Mouse (Mus musculus): ENCODE data around the gene C1qbp. TPM values are rescaled to one million over a fixed set of nuclear protein-coding genes. Genes with fewer than 3 reads are reported as not detected.

Gene C1qbp
- polyA plus RNA-seq, 1 experiment from 2014 or later = 274 TPM

- H3K9ac ChIP-seq (ENCODE audit: low read depth, low read length) = no peak overlapping the region
- no peak overlapping the region for H3K4me2 ChIP-seq
- peaks cover 37% of the 10 kb centered on the region for H3K36me3 ChIP-seq (ENCODE audit: control insufficient read depth, insufficient read depth, low read length)
- WGBS (ENCODE audit: insufficient replicate concordance) = 82% methylated on average over 1 of the region's 1 CpGs
- no peak for ATAC-seq (replicated peaks; ENCODE audit: insufficient number of reproducible peaks, low FRiP score, low TSS enrichment)
- no peaks in the 10 kb centered on the region for H3K27me3 ChIP-seq (ENCODE audit: control insufficient read depth, insufficient read depth, low read length)
- no peaks in the 10 kb centered on the region for H3K4me1 ChIP-seq (ENCODE audit: control insufficient read depth, insufficient read depth, low read length)
- no peaks in the 10 kb centered on the region for H3K9me3 ChIP-seq (replicated peaks; ENCODE audit: control insufficient read depth, low read length)
- no peak overlapping the region for H3K4me3 ChIP-seq (ENCODE audit: low read depth, low read length)
- no peak overlapping the region for H3K27ac ChIP-seq (ENCODE audit: low read depth, low read length)
Measured at GRCm38 (mm10) chr11:70942596-70942995, 40.2 kb downstream of the C1qbp start.

- H3K27me3 ChIP-seq (ENCODE audit: control insufficient read depth, insufficient read depth, low read length) = no peaks in the 10 kb centered on the region
- no peak overlapping the region for H3K4me2 ChIP-seq
- WGBS (ENCODE audit: insufficient replicate concordance) = 86% methylated on average over 7 of the region's 7 CpGs
- H3K36me3 ChIP-seq (ENCODE audit: control insufficient read depth, insufficient read depth, low read length) = peaks cover 18% of the 10 kb centered on the region
- no peak overlapping the region for H3K4me3 ChIP-seq (ENCODE audit: low read depth, low read length)
- H3K9ac ChIP-seq (ENCODE audit: low read depth, low read length) = no peak overlapping the region
- H3K9me3 ChIP-seq (replicated peaks; ENCODE audit: control insufficient read depth, low read length) = no peaks in the 10 kb centered on the region
- no peak for ATAC-seq (replicated peaks; ENCODE audit: insufficient number of reproducible peaks, low FRiP score, low TSS enrichment)
- no peaks in the 10 kb centered on the region for H3K4me1 ChIP-seq (ENCODE audit: control insufficient read depth, insufficient read depth, low read length)
- H3K27ac ChIP-seq (ENCODE audit: low read depth, low read length) = no peak overlapping the region
Measured at GRCm38 (mm10) chr11:70935316-70935715, 47.5 kb downstream of the C1qbp start.

- Histone ChIP-seq H3K4me2 (no peak overlapping the region), H3K4me1 (ENCODE audit: control insufficient read depth, insufficient read depth, low read length) (no peaks in the 10 kb centered on the region), H3K4me3 (ENCODE audit: low read depth, low read length) (no peak overlapping the region), H3K27me3 (ENCODE audit: control insufficient read depth, insufficient read depth, low read length) (no peaks in the 10 kb centered on the region), H3K36me3 (ENCODE audit: control insufficient read depth, insufficient read depth, low read length) (peaks cover 15% of the 10 kb centered on the region), H3K9ac (ENCODE audit: low read depth, low read length) (no peak overlapping the region), H3K27ac (ENCODE audit: low read depth, low read length) (no peak overlapping the region), H3K9me3 (replicated peaks; ENCODE audit: control insufficient read depth, low read length) (no peaks in the 10 kb centered on the region)
- no peak for ATAC-seq (replicated peaks; ENCODE audit: insufficient number of reproducible peaks, low FRiP score, low TSS enrichment)
- WGBS (ENCODE audit: insufficient replicate concordance) = 91% methylated on average over 5 of the region's 5 CpGs
Measured at GRCm38 (mm10) chr11:70931461-70931860, 51.4 kb downstream of the C1qbp start.

Other genes with a start within 250 kb of the C1qbp start
- gene Zfp3, start 218.8 kb downstream of the C1qbp start, polyA plus RNA-seq (2014; fragmentation: Nextera tagmentation; extraction: Ambion mirVana) = 7.1 and 9.3 TPM in 2 replicates
- 0.27 TPM in 1 of 2 replicates, not detected in the other for gene Scimp, start 170.4 kb downstream of the C1qbp start, polyA plus RNA-seq (2014; fragmentation: Nextera tagmentation; extraction: Ambion mirVana)
- 25.9 and 27.8 TPM in 2 replicates for gene Rabep1, start 138.2 kb downstream of the C1qbp start, polyA plus RNA-seq (2014; fragmentation: Nextera tagmentation; extraction: Ambion mirVana)
- 129 and 145 TPM in 2 replicates for gene Nup88, start 13.1 kb downstream of the C1qbp start, polyA plus RNA-seq (2014; fragmentation: Nextera tagmentation; extraction: Ambion mirVana)
- gene Rpain, start 12.8 kb downstream of the C1qbp start, polyA plus RNA-seq (2014; fragmentation: Nextera tagmentation; extraction: Ambion mirVana) = 54.4 and 58.6 TPM in 2 replicates
- 15.6 and 20.5 TPM in 2 replicates for gene Dhx33, start 21.4 kb upstream of the C1qbp start, polyA plus RNA-seq (2014; fragmentation: Nextera tagmentation; extraction: Ambion mirVana)
- 27.4 and 28.0 TPM in 2 replicates for gene Mis12, start 36.6 kb upstream of the C1qbp start, polyA plus RNA-seq (2014; fragmentation: Nextera tagmentation; extraction: Ambion mirVana)
- gene Derl2, start 36.8 kb upstream of the C1qbp start, polyA plus RNA-seq (2014; fragmentation: Nextera tagmentation; extraction: Ambion mirVana) = 34.7 and 34.8 TPM in 2 replicates
- 20.0 and 26.6 TPM in 2 replicates for gene 6330403K07Rik, start 50.5 kb upstream of the C1qbp start, polyA plus RNA-seq (2014; fragmentation: Nextera tagmentation; extraction: Ambion mirVana)
- not detected in 2 replicates for gene Nlrp1a, start 161.7 kb upstream of the C1qbp start, polyA plus RNA-seq (2014; fragmentation: Nextera tagmentation; extraction: Ambion mirVana)
- gene Nlrp1b, start 247.7 kb upstream of the C1qbp start, polyA plus RNA-seq (2014; fragmentation: Nextera tagmentation; extraction: Ambion mirVana) = not detected in 2 replicates